Mouse (Mus musculus) hindbrain, embryonic 15.5 days (tissue): Measurements from ENCODE around the gene Slc35b1. TPM values are rescaled to one million over a fixed set of nuclear protein-coding genes. Genes with fewer than 3 reads are reported as not detected.

ENCODE experiments used
- ATAC-seq: fragments of 200-750 bp; cut with Nextera tagmentation; 2 replicates; pipeline ENCODE4 v1.8.0; 2017; ENCODE audit warnings: low read depth, moderate number of reproducible peaks, moderate TSS enrichment; ENCODE audit not compliant: low FRiP score
- H3K27ac ChIP-seq: fragments of 300-500 bp; sonication (generic); replicated peaks from 2 replicates; pipeline ENCODE4 v1.5.1; 2015; ENCODE audit warnings: mild to moderate bottlenecking, inconsistent platforms
- H3K27me3 ChIP-seq: fragments of 300-500 bp; sonication (generic); 2 replicates; pipeline ENCODE4 v1.6.1; 2015; ENCODE audit warnings: control low read depth, inconsistent platforms
- H3K36me3 ChIP-seq: fragments of 300-500 bp; sonication (generic); 2 replicates; pipeline ENCODE4 v1.6.1; 2015; ENCODE audit warnings: control low read depth, inconsistent platforms
- H3K4me1 ChIP-seq: fragments of 300-500 bp; sonication (generic); replicated peaks from 2 replicates; pipeline ENCODE4 v1.6.1; 2015; ENCODE audit warnings: control low read depth, inconsistent platforms
- H3K4me2 ChIP-seq: fragments of 300-500 bp; sonication (generic); 2 replicates; pipeline ENCODE4 v1.6.1; 2015; ENCODE audit warnings: moderate library complexity, mild to moderate bottlenecking, inconsistent platforms
- H3K4me3 ChIP-seq: fragments of 300-500 bp; sonication (generic); 2 replicates; pipeline ENCODE4 v1.5.1; 2015; ENCODE audit warnings: mild to moderate bottlenecking, inconsistent platforms
- H3K9ac ChIP-seq: fragments of 300-500 bp; sonication (generic); 2 replicates; pipeline ENCODE4 v1.6.1; 2015; ENCODE audit warnings: inconsistent platforms
- H3K9me3 ChIP-seq: fragments of 300-500 bp; sonication (generic); 2 replicates; pipeline ENCODE4 v1.6.1; 2016; ENCODE audit warnings: control low read depth, inconsistent platforms
- WGBS: fragments of 180-500 bp; shearing (Covaris S2); methylation state at CpG from one replicate; pipeline ENCODE4 v1.1.7; 2015; 5-methylcytosine and 5-hydroxymethylcytosine counted together
- polyA plus RNA-seq: library from polyadenylated mRNA; unstranded; fragments of >200 nt; fragmentation: Nextera tagmentation; extraction: Ambion mirVana; gene quantifications from 2 replicates; pipeline ENCODE4 v1.2.1, GENCODE M21; 2015

Slc35b1 gene
- polyA plus RNA-seq, 1 experiment from 2014 or later, result 140 TPM

DNA sequence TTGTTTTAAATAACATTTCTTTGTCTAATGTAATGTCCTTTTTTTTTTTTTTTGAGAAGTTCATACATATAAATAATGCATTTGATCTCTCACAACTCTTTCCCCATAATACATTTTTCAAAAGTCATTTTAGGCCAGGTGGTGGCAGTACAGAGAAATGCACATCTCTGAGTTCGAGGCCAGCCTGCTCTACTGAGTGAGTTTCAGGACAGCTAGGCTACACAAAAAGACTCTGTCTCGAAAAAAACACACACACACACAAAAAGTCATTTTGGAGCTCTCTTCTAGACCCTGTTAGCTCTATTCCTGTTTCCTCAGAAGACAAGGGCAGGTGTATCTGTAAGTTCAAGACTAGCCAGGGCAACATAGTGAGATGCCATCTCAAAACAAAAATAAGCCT, 31.8 kb upstream of the Slc35b1 start:
- 91% methylated on average over 2 of the region's 2 CpGs for WGBS
- Histone ChIP-seq H3K9ac (no peak overlapping the region), H3K4me1 (peaks cover 16% of the 10 kb centered on the region; the same call in 1 of the 2 replicates), H3K36me3 (no peaks in the 10 kb centered on the region), H3K27me3 (no peaks in the 10 kb centered on the region), H3K27ac (no peak overlapping the region), H3K9me3 (no peaks in the 10 kb centered on the region), H3K4me3 (no peak overlapping the region), H3K4me2 (no peak overlapping the region)
- ATAC-seq, result no peak

DNA sequence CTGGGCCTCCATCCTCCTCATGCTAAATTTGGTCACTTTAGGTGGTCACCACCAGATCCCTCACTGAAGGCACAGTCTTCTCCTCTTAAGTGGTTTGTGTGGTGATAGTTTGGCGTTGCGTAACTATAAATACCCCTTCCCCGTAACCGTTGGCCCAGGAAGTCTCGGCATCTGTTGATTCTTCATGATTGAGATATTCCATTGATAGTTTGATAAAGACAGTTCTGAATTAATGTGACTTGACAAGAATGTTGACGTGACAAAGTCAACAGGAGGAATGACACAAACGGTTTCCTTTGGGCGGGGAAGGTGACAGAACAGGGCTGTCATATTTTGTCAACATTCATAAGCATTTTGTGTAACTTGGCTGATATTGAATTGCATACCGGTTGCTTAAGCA, 31.3 kb upstream of the Slc35b1 start:
- Histone ChIP-seq H3K27me3 (no peaks in the 10 kb centered on the region), H3K4me1 (peaks cover 17% of the 10 kb centered on the region; the same call in 1 of the 2 replicates), H3K9me3 (no peaks in the 10 kb centered on the region), H3K27ac (no peak overlapping the region), H3K4me2 (no peak overlapping the region), H3K9ac (no peak overlapping the region), H3K36me3 (no peaks in the 10 kb centered on the region), H3K4me3 (no peak overlapping the region)
- WGBS, result 95% methylated on average over 9 of the region's 9 CpGs
- no peak for ATAC-seq

GRCm38 (mm10) chr11:95354228-95354944, 30.1 kb upstream of the Slc35b1 start:
- ATAC-seq, result no peak
- Histone ChIP-seq H3K9ac (no peak overlapping the region), H3K4me1 (peaks cover 19% of the 10 kb centered on the region; the same call in 1 of the 2 replicates), H3K27me3 (no peaks in the 10 kb centered on the region), H3K9me3 (no peaks in the 10 kb centered on the region), H3K36me3 (no peaks in the 10 kb centered on the region), H3K27ac (no peak overlapping the region), H3K4me2 (no peak overlapping the region), H3K4me3 (no peak overlapping the region)
- 92% methylated on average over 14 of the region's 14 CpGs for WGBS

DNA sequence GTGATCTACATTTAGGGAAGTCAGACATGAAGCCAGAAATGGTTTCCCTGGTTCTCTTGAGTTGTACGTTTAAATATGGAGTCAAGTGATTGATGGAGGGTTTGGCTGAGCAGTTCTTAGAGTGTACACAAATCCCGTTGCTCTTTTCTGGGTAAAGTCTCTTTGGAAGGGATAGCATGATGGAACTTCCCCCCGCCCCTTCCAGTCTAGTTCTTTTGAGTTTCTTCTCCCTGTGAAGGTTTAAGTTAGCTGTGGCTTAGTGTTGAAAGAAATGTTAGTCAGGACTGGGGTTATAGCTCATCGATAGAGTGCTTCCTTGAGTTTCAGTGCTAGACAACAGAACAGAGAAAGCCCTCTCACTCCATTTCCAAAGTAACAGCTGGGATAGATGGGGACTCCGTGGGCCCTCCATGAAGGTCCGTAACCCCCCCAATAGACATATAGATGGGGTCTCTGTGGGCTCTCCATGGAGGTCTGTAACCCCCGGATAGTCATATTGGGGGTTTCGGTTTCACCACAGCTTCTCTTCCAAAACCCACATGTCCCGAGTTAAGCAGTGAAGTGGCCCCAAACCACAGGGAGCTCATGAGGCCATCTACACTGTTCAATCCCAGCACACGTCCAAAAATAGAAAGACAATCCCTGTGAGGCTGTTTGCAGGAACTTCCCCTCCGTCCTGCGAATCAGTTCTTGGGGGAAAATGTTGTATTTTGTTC, 29.4 kb upstream of the Slc35b1 start:
- 90% methylated on average over 12 of the region's 12 CpGs for WGBS
- H3K27ac ChIP-seq, result no peak overlapping the region
- no peaks in the 10 kb centered on the region for H3K27me3 ChIP-seq
- no peak overlapping the region for H3K4me3 ChIP-seq
- H3K4me2 ChIP-seq, result no peak overlapping the region
- no peak overlapping the region for H3K9ac ChIP-seq
- H3K4me1 ChIP-seq, result peaks cover 17% of the 10 kb centered on the region; the same call in 1 of the 2 replicates
- ATAC-seq, result no peak
- no peaks in the 10 kb centered on the region for H3K36me3 ChIP-seq
- H3K9me3 ChIP-seq, result no peaks in the 10 kb centered on the region

DNA sequence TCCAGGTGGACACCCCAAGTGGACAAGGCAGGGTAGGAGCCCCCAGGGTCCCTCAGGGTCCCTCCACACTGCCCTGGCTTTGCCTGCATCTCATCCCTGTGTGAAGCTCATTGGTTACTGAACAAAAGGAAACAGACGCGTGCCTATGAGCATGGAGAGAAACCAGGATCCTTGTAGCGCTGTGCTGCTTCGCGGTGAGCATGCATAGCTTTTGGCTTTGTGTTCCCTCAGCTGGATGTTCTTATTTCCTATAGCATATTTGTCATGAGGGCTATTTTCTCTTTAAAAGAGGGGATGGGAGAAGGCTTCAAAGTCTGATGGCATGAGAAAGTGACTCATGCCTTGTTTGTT, 28.9 kb upstream of the Slc35b1 start:
- no peak for ATAC-seq

DNA sequence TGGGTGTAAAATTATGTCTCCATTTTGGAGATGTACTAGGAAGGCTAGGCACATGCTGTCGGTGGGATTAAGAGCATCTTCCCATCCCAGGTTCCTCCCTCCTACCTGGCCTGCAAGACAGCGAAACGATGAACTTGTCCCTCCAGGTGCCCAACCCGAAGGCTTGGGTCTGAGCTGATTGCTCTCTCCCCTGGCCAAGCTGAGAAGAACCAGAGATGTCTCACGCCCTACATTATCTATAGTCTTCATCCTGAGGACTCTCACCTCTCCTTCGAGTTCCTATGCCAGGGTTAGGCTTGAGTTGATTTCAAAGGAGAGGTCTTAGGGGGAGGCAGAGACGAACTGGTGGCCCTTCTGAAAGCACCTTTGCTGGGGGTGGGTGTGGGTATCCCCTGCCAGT, 28.5 kb upstream of the Slc35b1 start:
- WGBS, result 86% methylated on average over 7 of the region's 7 CpGs
- Histone ChIP-seq H3K27me3 (no peaks in the 10 kb centered on the region), H3K9ac (no peak overlapping the region), H3K27ac (no peak overlapping the region), H3K36me3 (no peaks in the 10 kb centered on the region), H3K4me2 (no peak overlapping the region), H3K9me3 (no peaks in the 10 kb centered on the region), H3K4me1 (peaks cover 13% of the 10 kb centered on the region; the same call in 1 of the 2 replicates), H3K4me3 (no peak overlapping the region)
- ATAC-seq, result no peak

More for the DNA sequence above, 28.9 kb upstream of the Slc35b1 start:
- H3K9ac ChIP-seq, result no peak overlapping the region
- no peaks in the 10 kb centered on the region for H3K9me3 ChIP-seq
- H3K4me2 ChIP-seq, result no peak overlapping the region
- peaks cover 13% of the 10 kb centered on the region; the same call in 1 of the 2 replicates for H3K4me1 ChIP-seq
- H3K27ac ChIP-seq, result no peak overlapping the region
- H3K4me3 ChIP-seq, result no peak overlapping the region
- 93% methylated on average over 5 of the region's 5 CpGs for WGBS
- no peaks in the 10 kb centered on the region for H3K27me3 ChIP-seq
- no peaks in the 10 kb centered on the region for H3K36me3 ChIP-seq

DNA sequence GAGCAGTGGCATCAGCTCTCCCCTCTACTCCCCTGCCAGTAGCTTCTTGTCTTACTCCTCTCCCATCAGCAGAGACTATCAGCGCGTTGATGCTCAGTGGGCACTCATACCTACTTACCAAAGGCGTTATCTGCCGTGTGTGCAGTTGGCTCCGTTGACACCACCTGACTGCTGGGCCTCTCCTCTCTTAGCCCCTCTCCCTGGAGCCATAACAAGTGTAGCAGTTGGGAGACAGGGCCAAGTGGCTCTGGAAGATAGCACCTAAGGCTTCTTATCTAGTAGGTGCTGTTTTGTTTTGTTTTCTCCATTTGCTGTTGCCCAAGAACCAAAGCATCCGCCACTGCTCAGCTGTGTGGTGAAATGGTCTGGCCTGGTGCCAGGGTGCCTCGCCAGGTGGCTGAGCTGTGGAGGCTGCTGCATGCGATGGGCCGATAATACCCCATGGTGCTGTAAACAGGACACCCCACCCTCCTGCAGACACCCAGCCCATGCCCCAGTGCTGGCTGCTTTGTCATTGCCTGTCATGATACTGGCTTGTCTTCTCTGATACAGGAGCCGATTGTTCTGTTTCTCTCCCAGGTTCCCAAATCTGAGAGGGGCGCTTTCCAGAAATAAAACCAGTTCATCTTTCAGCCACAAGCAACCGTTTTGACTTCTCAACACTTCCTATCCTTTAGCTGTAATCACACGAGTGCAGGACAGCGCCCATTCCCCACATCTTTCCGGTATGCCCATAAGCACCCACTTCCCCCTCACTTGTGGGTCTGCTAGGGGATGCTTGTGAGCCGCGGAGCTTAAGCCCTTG, 27.8 kb upstream of the Slc35b1 start:
- H3K4me3 ChIP-seq, result no peak overlapping the region
- H3K27me3 ChIP-seq, result no peaks in the 10 kb centered on the region
- no peaks in the 10 kb centered on the region for H3K9me3 ChIP-seq
- ATAC-seq, result no peak
- peaks cover 13% of the 10 kb centered on the region; the same call in 1 of the 2 replicates for H3K4me1 ChIP-seq
- no peak overlapping the region for H3K4me2 ChIP-seq
- no peak overlapping the region for H3K27ac ChIP-seq
- 67% methylated on average over 17 of the region's 17 CpGs for WGBS
- H3K36me3 ChIP-seq, result no peaks in the 10 kb centered on the region
- no peak overlapping the region for H3K9ac ChIP-seq

DNA sequence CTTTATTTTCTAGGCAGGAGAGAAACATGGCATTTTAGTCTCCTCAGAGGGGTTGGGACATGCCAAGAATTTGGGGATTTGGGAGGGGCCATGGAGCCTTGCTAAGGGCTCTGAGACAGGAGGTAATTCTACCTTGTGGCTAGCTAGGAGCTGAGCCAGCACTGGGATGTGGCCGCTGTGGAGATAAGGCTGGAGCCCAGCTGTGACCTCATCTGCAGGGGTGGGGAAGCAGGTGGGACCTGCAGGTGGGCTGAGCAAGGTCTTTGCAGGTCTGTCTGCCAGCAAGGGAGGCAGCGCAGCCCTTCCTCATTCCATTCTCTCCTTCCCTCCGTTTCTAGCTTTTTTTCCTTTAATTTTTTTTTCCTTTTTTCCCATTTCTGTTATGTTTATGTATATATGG, 26.2 kb upstream of the Slc35b1 start:
- 70% methylated on average over 3 of the region's 3 CpGs for WGBS
- Histone ChIP-seq H3K9me3 (no peaks in the 10 kb centered on the region), H3K4me3 (no peak overlapping the region), H3K27me3 (no peaks in the 10 kb centered on the region), H3K27ac (no peak overlapping the region), H3K4me1 (peaks cover 13% of the 10 kb centered on the region; the same call in 1 of the 2 replicates), H3K9ac (no peak overlapping the region), H3K4me2 (no peak overlapping the region), H3K36me3 (no peaks in the 10 kb centered on the region)
- ATAC-seq, result no peak

- Histone ChIP-seq H3K9me3 (no peaks in the 10 kb centered on the region), H3K4me1 (0 out of 2 replicates have a peak, but pooled peaks cover 7% of the 10 kb centered on the region), H3K4me2 (no peak overlapping the region), H3K4me3 (no peak overlapping the region), H3K9ac (no peak overlapping the region), H3K27me3 (no peaks in the 10 kb centered on the region), H3K36me3 (no peaks in the 10 kb centered on the region), H3K27ac (no peak overlapping the region)
- ATAC-seq, result no peak
- 92% methylated on average over 5 of the region's 5 CpGs for WGBS
Observed at GRCm38 (mm10) chr11:95364388-95364787, 20.1 kb upstream of the Slc35b1 start.

- Histone ChIP-seq H3K36me3 (no peaks in the 10 kb centered on the region), H3K4me1 (0 out of 2 replicates have a peak, but pooled peaks cover 15% of the 10 kb centered on the region), H3K27ac (peak overlapping the region; percentile 55), H3K9ac (no peak overlapping the region), H3K9me3 (no peaks in the 10 kb centered on the region), H3K4me3 (no peak overlapping the region), H3K4me2 (no peak overlapping the region), H3K27me3 (no peaks in the 10 kb centered on the region)
- ATAC-seq, result peak; percentile 27; the same call in 1 of the 2 replicates
- WGBS, result 72% methylated on average over 10 of the region's 10 CpGs
Observed at GRCm38 (mm10) chr11:95365596-95365995, 18.9 kb upstream of the Slc35b1 start.

DNA sequence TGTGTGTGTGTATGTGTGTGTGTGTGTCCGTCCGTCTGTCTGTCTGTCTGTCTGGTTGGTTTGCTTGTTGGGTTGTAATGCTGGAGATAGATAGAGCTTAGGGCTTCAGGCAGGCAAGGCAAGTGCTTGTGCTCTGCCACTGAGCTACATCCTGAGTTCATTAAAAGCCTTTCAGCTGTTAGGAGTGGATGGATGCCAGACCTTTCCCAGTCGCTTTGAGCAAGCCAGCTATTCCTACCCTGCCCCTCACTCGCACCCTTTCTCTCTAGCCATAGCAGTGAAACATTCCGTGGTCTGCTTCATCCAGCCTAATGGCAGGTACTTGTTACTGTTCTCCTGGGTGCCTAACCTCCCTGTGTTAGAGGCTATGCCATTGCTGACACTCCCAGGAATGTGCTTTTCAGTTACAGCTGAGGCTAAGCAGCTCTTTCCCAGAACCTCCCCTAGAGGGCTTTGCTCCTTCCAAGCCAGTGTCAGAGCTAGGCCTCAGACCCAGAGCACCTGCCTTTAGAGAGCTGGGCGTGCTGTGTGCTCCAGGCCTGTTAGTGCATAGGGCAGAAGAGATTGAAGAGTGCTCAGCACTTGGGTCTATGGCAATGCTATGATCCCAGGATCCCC, 18.1 kb upstream of the Slc35b1 start:
- Histone ChIP-seq H3K4me3 (no peak overlapping the region), H3K27me3 (no peaks in the 10 kb centered on the region), H3K9ac (no peak overlapping the region), H3K9me3 (no peaks in the 10 kb centered on the region), H3K4me1 (0 out of 2 replicates have a peak, but pooled peaks cover 15% of the 10 kb centered on the region), H3K27ac (peak overlapping the region; percentile 55), H3K4me2 (no peak overlapping the region), H3K36me3 (no peaks in the 10 kb centered on the region)
- no peak for ATAC-seq
- WGBS, result 82% methylated on average over 6 of the region's 6 CpGs
